Mouse (Mus musculus) ES-E14 (cell line): ENCODE data around the gene Nr4a1. TPM values are rescaled to one million over a fixed set of nuclear protein-coding genes. Genes with fewer than 3 reads are reported as not detected.

Source experiments
- DNase-seq: peaks from one replicate; pipeline ENCODE4 v3.0.0-alpha.2; 2013; ENCODE audit warnings: low read depth, low spot score
- H3K27ac ChIP-seq: 2 replicates; pipeline ENCODE4 v1.5.1; 2012; ENCODE audit warnings: low read depth, mild to moderate bottlenecking, low read length, moderate library complexity, mixed read lengths; ENCODE audit not compliant: poor library complexity, insufficient read depth, severe bottlenecking
- H3K36me3 ChIP-seq: 2 replicates; pipeline ENCODE4 v1.6.1; 2012; ENCODE audit warnings: mild to moderate bottlenecking, low read length, moderate library complexity, mixed read lengths; ENCODE audit not compliant: control insufficient read depth, poor library complexity, insufficient read depth, severe bottlenecking
- H3K4me1 ChIP-seq, 2 experiments: fragments of 150-350 bp in 1 of 2; sonication (generic) in 1 of 2; 2 replicates each; pipeline ENCODE4 v1.6.1; 2012; ENCODE audit warnings: low read length in 2 of 2, mild to moderate bottlenecking in 1 of 2, mixed read lengths in 1 of 2; ENCODE audit not compliant: control insufficient read depth in 2 of 2, insufficient read depth in 2 of 2, poor library complexity in 1 of 2
- H3K4me3 ChIP-seq, 2 experiments: fragments of 150-350 bp in 1 of 2; sonication (generic) in 1 of 2; 2 replicates each; pipeline ENCODE4 v1.5.1; 2012; ENCODE audit warnings: low read length in 2 of 2, low read depth in 1 of 2, mild to moderate bottlenecking in 1 of 2, mixed read lengths in 1 of 2; ENCODE audit not compliant: insufficient read depth in 1 of 2, poor library complexity in 1 of 2, severe bottlenecking in 1 of 2
- H3K9ac ChIP-seq: 2 replicates; pipeline ENCODE4 v1.6.1; 2012; ENCODE audit warnings: low read depth, mild to moderate bottlenecking, low read length, mixed read lengths; ENCODE audit not compliant: poor library complexity, insufficient read depth, severe bottlenecking
- H3K9me3 ChIP-seq: fragments of 150-350 bp; sonication (generic); 2 replicates; pipeline ENCODE4 v1.6.1; 2012; ENCODE audit warnings: low read depth, mild to moderate bottlenecking, low read length; ENCODE audit not compliant: control insufficient read depth, insufficient read depth
- CHD2 ChIP-seq: IDR thresholded peaks from 2 replicates; pipeline ENCODE4 v1.6.1; 2014; ENCODE audit warnings: mild to moderate bottlenecking, low read depth, low read length, inconsistent platforms
- HCFC1 ChIP-seq: IDR thresholded peaks from 2 replicates; pipeline ENCODE4 v1.6.1; 2012; ENCODE audit warnings: low read length, inconsistent platforms, borderline replicate concordance; ENCODE audit not compliant: insufficient read depth
- MAFK ChIP-seq: IDR thresholded peaks from 2 replicates; pipeline ENCODE4 v1.6.1; 2014; ENCODE audit warnings: mild to moderate bottlenecking, low read depth, low read length, inconsistent platforms; ENCODE audit not compliant: insufficient read depth
- ZC3H11A ChIP-seq: IDR thresholded peaks from 2 replicates; pipeline ENCODE4 v1.6.1; 2012; ENCODE audit warnings: low read depth, mild to moderate bottlenecking, inconsistent platforms, low read length, borderline replicate concordance
- ZNF384 ChIP-seq: IDR thresholded peaks from 2 replicates; pipeline ENCODE4 v1.6.1; 2012; ENCODE audit warnings: low read depth, low read length, inconsistent platforms
- in situ Hi-C, 2 experiments: fragments of 600-800 bp; cut with MboI; formaldehyde crosslinking; loops; one replicate each; pipeline ENCODE4 v1.15.1; 2025; ENCODE audit warnings: low sequenced_read_pairs in 2 of 2, inconsistent platforms in 1 of 2; ENCODE audit not compliant: unreplicated experiment in 2 of 2
- total RNA-seq: library from RNA; depleted of rRNA; stranded (reverse); fragments of 300-350 nt; gene quantifications from 2 replicates; pipeline ENCODE4 v1.2.3, GENCODE M21; 2012

The Nr4a1 gene
- total RNA-seq, 1 experiment: 12.1 TPM

GRCm38 (mm10) chr15:101320010-101320617 lies 66.0 kb downstream of the Nr4a1 start:
- TF ChIP-seq MAFK (no peak), CHD2 (no peak), ZNF384 (no peak), HCFC1 (no peak), ZC3H11A (no peak)
- no peak overlapping the region for H3K27ac ChIP-seq
- in situ Hi-C loops: no loop called here
- H3K4me1 ChIP-seq: peaks cover 0 to 10% of the 10 kb centered on the region in 2 experiments; a peak in 2 of 4 replicates
- H3K9me3 ChIP-seq: no peaks in the 10 kb centered on the region
- no peak overlapping the region for H3K4me3 ChIP-seq
- H3K36me3 ChIP-seq: no peaks in the 10 kb centered on the region
- no peak overlapping the region for H3K9ac ChIP-seq
- DNase-seq: no peak

GRCm38 (mm10) chr15:101320618-101321041 lies 66.6 kb downstream of the Nr4a1 start:
- DNase-seq: no peak
- Histone ChIP-seq H3K9me3 (no peaks in the 10 kb centered on the region), H3K9ac (no peak overlapping the region), H3K4me3 (no peak overlapping the region), H3K36me3 (no peaks in the 10 kb centered on the region), H3K4me1 (peaks cover 0 to 9% of the 10 kb centered on the region in 2 experiments; a peak in 2 of 4 replicates), H3K27ac (no peak overlapping the region)
- in situ Hi-C loops: no loop called here
- TF ChIP-seq ZC3H11A: no peak
- TF ChIP-seq ZNF384: no peak
- no peak for TF ChIP-seq HCFC1
- no peak for TF ChIP-seq CHD2
- no peak for TF ChIP-seq MAFK

- TF ChIP-seq HCFC1 (no peak), ZNF384 (no peak), ZC3H11A (no peak), MAFK (no peak), CHD2 (no peak)
- Histone ChIP-seq H3K27ac (no peak overlapping the region), H3K4me1 (peaks cover 0 to 8% of the 10 kb centered on the region in 2 experiments; a peak in 2 of 4 replicates), H3K4me3 (no peak overlapping the region), H3K36me3 (no peaks in the 10 kb centered on the region), H3K9ac (no peak overlapping the region), H3K9me3 (no peaks in the 10 kb centered on the region)
- DNase-seq: no peak
- in situ Hi-C loops: no loop called here
These were observed 67.1 kb downstream of the Nr4a1 start for GRCm38 (mm10) chr15:101321126-101321525.

DNA sequence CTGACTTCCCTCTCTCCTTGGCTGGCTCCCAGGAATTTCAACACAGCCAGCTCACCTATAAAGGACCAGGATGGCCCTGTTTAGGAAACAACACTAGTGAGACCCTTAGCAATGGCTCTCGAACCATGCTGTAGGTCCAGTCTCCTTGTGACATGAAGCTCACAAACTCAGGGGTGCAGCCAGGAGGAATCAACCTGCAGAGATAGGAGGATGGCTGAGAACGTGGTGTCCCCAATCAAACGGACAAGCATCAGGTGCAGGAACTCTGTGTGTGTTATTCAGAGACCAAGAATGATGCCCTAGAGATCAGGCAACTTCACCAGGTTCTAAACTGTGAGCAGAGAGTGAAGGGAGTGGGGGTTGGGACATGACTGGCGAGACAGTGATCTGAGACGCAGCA lies 68.0 kb downstream of the Nr4a1 start:
- no peaks in the 10 kb centered on the region for H3K36me3 ChIP-seq
- no peak overlapping the region; the same call in 1 of the 2 replicates for H3K27ac ChIP-seq
- H3K4me1 ChIP-seq: peaks cover 0 to 4% of the 10 kb centered on the region in 2 experiments; a peak in 2 of 4 replicates
- H3K9me3 ChIP-seq: no peaks in the 10 kb centered on the region
- no peak overlapping the region for H3K4me3 ChIP-seq
- TF ChIP-seq CHD2 (no peak), ZC3H11A (no peak), ZNF384 (no peak), HCFC1 (no peak), MAFK (no peak)
- no peak for DNase-seq
- in situ Hi-C loops: no loop called here
- no peak overlapping the region for H3K9ac ChIP-seq

GRCm38 (mm10) chr15:101322640-101323039 lies 68.6 kb downstream of the Nr4a1 start:
- in situ Hi-C loops: no loop called here
- Histone ChIP-seq H3K27ac (no peak overlapping the region; the same call in 1 of the 2 replicates), H3K36me3 (no peaks in the 10 kb centered on the region), H3K4me3 (no peak overlapping the region), H3K9ac (no peak overlapping the region), H3K4me1 (peaks cover 0 to 5% of the 10 kb centered on the region in 2 experiments; a peak in 1 of 4 replicates), H3K9me3 (no peaks in the 10 kb centered on the region)
- no peak for DNase-seq
- TF ChIP-seq ZNF384 (no peak), HCFC1 (no peak), ZC3H11A (no peak), MAFK (no peak), CHD2 (no peak)
